Mouse (Mus musculus) mature B cell (primary cell): ENCODE data around the gene Vmn1r48.
"Not testable (repeated sequence)": the region's sequence is repeated elsewhere in the genome, so short reads cannot be mapped to it uniquely, and the experiment has no call there.

ENCODE experiments used
- in situ Hi-C: fragments of 300-500 bp; cut with MboI; formaldehyde crosslinking; loops from 2 replicates; pipeline ENCODE4 v1.14.3; 2019

Vmn1r48 gene

GRCm38 (mm10) chr6:90036741-90037140, at the start of gene Vmn1r48:
Gene Vmn1r48, minus strand, starts transcription at chr6:90036841.
- in situ Hi-C loops, result not testable (repeated sequence)

GRCm38 (mm10) chr6:90078406-90078805, 41.8 kb upstream of the Vmn1r48 start, which contains the start of gene Vmn1r49:
Gene Vmn1r49, minus strand, starts transcription at chr6:90078506.
- in situ Hi-C loops, result no loop called here

GRCm38 (mm10) chr6:90015847-90016246, 20.8 kb downstream of the Vmn1r48 start, which contains the start of gene Vmn1r47:
Gene Vmn1r47, plus strand, starts transcription at chr6:90016147.
- in situ Hi-C loops, result not testable (repeated sequence)

- in situ Hi-C loops, result no loop called here
These were observed 50.7 kb downstream of the Vmn1r48 start for GRCm38 (mm10) chr6:89985989-89986388.
